Mouse (Mus musculus) urinary bladder, postnatal 36 days (tissue): ENCODE measurements around the gene Dnmt3c.
A peak's percentile ranks its signal among the peaks of the same experiment; 100 is the strongest.
"Not testable (repeated sequence)": the region's sequence is repeated elsewhere in the genome, so short reads cannot be mapped to it uniquely, and the experiment has no call there.

Source experiments
- DNase-seq, 2 experiments: peaks; one replicate each; pipeline ENCODE4 v3.0.0; 2022; ENCODE audit warnings: low spot score in 2 of 2, mixed read lengths in 1 of 2

Gene Dnmt3c

DNA sequence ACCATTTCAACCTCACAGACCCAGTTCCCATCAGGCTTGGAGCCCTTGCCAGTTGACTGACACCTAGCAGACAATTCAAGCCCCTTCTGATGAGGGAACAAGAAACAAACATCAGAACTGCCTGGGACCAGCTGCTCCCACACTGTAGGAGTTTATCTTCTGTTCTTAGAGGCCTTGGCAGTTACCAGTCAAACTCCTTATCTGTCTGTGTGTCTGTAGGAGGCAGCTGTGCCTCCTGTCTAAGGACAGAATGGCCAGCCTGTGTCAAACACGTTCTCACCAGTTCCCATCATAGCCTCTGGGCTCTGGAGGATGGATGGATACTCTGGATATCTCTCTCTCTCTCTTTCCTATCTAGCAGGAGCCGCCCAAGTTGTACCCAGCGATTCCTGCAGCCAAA, 21.4 kb downstream of the Dnmt3c start:
- not testable (repeated sequence) for DNase-seq

DNA sequence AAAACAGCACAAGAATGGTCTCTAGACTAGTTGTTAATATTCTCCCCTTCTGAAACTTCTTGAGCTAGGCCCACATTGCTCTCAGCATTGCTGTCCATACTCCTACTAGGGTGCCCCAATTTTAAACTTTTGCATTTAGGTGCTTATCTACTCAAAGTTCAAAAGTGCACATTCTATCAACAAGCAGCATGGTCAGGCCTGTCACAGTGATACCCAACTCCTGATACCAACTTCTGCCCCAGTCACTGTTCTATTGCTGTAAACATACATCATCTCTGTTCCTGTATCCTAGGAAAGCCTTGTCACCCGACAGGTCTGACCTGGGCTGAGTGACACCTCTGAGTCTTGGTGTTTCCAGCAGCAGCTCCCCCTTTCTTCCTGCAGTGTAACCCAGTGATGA, 26.6 kb downstream of the Dnmt3c start:
- DNase-seq, result no peak

DNA sequence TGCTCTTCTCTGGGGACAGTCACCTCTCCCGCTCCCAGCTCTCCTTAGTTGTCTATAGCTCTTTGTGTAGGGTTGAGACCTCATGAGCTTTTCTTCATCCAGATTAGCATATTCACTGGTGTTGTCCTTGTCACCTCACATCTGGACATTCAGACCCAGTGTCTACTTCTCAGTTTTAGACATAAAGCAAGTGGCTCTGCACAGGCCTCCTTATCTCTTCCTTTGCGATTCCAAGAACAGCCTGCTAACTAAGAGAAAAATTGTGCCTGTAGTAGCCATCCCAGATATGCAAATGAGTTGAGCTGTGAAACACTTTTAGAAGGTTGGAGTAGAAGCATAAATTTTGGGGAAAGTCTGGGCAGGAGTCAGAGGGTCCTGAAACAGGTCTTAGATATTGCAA, 28.0 kb downstream of the Dnmt3c start:
- DNase-seq, result no peak

DNA sequence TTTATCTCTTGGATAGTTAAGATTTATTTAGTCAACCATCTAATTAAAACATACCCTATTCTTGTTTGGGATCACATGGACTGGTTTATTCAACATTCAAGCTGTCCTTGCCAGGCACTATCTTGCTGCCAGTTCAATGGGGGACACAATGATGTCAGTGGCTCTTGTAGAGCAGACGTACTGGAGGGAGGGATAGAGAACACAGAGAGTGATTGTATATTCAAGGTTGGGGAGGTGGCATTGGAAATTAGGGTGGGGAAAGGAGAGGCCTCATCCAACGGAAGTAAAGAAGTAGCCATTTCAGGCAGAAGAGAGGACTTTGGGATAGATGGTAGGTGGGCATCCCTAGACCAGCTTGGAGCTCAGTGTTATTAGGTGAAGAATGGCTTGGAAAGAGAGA, 28.4 kb downstream of the Dnmt3c start:
- DNase-seq, result no peak

DNA sequence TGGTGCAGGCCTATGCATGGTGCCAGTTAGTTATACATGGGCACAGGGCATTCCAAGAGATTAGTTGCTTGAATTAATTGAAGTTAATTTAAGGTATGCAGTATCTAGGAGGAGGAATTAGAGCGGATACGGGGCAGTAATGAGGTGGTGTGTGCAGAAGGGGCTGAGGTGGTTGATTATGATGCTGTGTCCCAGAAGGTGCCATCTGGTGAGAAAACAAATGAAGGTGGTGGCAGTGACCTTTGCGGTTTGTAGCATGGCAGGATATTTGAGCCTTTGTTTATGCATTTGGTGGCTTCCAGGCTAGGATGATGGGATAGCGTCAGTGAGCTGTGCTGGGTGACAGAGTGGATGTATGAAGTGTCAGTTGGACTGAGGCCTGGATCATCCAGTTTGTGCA, 28.8 kb downstream of the Dnmt3c start:
- no peak for DNase-seq

DNA sequence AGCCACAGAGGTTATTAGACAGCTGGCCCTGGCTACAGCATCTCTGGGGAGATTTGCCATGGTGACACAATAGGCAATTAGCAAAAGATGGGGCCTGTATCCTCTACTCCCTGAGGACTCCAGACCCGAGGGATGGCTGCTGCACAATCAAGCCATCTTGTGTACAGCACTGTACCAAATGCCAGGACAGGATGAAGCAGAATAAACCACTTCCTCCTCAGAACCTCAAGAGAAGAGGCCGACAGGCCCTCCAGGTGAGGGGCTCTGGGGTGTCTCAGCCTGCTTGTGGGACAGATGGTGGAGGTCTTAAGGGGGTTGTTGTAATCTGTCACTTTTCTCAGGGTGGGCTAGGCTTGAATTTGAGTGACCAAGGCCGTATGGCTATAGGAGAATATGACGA, 37.6 kb downstream of the Dnmt3c start:
- no peak for DNase-seq

DNA sequence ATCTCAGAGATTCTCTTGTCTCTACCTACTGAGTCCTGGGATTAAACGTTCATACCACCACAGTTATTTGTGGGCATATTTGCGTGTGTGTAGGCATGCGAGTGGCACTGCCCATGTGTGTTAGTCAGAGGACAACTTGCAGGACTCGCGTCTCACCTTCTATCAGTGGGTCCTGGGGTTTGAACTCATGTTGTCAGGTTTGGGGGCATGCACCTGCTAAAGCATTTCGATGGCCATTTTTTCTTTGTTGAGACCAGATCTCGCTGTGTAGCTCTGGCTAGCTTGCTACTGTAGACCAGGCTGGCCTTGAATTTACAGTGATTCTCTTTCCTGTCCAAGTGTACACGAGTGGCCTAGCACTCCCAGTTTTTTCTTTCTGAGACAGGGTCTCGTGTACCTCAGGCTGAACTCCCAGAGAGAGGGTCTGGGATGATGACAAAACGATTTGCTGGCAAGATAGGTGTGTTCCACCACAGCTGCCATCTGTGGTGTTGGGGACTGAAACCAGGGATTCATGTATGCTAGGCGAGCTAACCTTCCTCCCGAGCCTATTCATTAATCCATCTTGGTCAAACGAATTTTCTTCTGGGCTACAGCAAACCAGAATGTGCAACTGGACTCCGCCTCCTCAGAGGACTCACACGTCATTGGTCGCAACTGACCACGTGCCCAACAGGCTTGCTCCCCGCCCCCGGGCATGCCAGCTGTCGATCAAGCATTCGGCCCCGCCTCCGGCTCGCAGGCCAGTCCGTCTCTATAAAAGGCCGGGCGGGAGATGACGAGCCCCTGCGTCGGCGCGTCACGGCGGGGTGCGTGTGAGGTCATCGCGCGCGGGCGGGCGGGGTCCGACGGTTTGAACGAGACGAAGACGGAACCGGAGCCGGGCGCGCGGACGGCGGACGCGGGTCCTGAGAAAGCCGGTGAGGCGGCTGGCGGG, 44.3 kb downstream of the Dnmt3c start, which contains the start of gene Mapre1:
Gene Mapre1 (plus strand): TSS at position 775 of the 937 bp plus-strand sequence.
- DNase-seq, result peak; percentile 99 to 100

DNA sequence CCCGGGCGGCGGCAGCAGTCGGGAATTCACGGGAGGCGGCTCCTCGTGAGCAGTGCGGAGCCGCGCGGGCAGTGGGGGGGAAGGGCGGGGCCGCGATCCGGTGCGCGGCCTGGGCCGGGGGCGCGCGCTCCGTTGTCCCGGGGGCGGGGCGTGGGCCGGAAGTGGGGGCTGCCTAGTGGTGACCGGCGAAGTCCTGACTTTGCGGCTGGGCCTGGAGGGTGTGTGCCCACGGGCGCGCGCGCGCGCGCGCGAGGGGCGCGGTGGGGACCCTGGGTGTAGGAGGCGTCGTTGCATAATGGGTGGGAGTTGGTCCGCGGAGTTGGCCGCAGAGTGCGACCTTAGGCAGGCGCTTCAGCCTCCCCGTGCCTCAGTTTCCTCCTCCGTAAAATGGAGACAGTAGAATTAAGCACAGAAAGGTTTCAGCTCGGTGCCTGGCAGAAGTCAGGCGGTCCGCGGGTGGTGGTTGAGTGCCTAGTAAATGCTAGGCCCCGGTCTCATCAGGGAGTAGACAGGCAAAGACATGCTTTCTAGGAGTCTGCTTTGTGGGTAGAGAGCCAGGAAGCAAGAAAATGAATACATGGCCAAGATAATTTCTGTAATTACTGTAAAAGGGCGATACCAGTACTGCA, 45.1 kb downstream of the Dnmt3c start:
- DNase-seq, result no peak

DNA sequence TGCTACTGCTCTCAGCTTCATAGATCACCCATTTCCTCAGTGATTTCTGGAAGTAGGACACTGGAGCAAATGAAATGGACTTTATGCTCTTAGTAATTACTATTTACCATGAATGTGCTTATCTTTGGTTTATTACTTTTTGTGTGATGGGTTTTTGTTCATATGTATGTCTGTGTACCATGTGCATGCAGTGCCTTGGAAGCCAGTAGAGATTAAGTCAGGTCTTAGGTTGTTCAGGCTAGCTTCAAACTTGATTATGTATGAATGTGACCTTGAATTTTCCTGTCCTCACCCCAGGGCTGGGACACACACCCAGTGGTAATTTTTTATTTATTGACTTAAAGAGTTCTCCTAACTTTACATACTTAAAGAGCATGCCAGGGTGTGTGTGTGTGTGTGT, 51.5 kb downstream of the Dnmt3c start:
- DNase-seq, result no peak

DNA sequence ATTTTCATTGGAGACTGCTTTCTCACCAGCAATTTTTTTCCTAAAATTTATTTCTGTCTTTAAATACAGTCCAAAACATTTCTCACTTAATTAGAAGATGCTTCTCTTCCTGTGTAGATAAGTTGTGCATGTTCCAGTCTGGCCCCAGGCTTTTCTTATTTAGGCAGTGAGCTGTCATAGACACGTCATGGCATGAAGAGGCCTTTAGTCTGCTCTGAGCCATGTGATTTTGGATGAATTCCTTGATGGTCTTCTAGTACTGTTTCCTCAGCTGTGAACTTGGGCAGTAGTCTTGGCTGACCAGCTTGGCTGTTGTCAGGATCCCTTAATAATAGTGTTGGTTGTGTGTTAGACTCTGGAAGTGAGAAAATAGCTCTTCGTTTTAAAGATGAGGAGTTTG, 53.9 kb downstream of the Dnmt3c start:
- no peak for DNase-seq

DNA sequence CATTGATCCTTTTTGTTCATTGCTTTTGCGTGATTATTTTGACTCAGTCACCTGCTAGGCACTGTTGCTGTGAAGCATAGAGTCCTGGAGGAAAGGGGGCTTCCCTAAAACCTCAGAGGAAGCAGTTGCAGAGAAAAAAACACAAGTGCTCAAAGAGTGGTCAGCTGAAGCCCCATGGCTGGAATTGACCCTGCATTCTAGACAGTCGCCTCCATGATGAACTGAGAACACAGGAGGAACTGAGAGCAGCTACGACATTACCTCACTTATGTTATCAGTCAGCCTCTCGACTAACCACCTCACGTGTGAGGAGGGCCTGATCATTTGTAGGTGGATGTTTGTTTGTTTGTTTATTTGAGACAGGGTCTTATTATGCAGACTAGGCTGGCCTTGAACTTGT, 65.7 kb downstream of the Dnmt3c start:
- no peak for DNase-seq

DNA sequence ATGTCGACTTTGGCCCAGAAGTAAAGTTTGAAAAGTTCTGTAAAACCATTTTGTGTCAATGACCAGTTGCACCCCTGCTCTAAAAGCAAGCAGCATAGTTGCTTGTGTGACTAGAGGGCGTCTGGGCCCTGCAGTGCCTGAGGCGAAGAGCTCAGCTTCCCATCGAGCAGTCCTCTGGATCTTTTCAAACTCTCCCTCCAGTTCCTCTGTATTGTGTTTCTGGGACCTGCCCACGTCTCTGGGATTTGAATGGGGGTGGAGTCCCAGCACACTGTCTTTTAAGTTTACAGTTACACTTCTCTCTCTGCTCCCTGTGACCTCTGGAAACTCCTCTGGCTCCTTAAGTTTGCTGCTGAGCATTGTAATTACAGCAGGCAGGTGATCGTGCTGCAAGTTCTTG, 71.0 kb downstream of the Dnmt3c start:
- no peak for DNase-seq

DNA sequence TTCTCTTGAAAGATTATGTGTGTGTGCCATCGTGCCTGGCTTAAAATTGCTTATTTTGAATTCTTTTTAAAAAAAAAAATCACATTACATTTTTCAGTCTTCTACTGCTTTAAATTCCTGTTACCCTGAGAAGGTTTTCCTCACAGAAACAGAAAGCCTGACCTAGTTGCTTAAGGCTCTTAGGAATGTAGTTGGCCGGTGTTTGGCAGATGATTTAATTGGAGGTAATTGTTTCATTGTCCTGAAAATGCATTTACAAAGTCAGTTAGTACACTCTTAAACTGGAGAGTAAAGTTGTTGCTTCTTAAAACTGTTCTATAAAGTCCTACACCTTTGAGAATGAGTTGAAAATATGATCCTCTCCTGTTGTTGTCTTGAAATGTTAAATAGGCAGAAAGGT, 72.4 kb downstream of the Dnmt3c start:
- no peak for DNase-seq

DNA sequence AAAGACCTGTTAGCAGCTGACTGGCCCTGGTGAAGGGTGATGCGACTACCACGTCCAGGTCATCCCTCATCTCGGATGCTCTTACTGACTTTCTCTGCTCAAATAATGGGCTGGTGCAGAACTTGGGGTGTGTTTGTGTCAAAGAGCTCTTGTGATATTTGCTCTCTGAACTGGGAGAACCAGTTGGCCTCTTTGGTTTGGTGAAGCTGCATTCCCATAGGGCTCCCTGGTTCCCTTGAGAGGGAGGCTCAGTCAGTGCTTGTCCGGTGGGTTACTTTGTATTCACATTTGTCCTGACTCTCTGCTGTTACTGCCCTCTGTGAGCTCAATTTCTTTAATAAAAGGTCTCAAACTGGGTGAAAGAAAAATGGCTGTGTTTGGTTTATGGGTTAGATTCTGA, 76.5 kb downstream of the Dnmt3c start:
- DNase-seq, result no peak

DNA sequence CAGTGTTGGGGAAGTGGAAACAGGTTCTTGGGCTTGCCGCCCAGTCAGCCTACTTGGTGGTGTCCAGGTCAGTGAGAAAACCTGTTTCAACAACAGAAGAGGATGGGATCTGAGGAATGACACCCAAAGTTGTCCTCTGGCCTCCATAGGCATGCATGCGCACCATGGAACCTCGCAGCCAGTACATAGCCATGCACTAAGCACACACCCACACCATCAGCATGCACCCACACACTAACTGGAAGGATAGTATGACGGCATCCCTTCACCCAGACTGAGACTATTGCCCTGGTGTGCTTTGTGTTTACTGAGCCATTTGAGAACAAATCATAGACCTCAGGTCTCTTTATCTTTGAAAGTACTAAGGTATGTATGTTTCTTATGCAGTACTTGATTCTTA, 79.0 kb downstream of the Dnmt3c start:
- no peak for DNase-seq

DNA sequence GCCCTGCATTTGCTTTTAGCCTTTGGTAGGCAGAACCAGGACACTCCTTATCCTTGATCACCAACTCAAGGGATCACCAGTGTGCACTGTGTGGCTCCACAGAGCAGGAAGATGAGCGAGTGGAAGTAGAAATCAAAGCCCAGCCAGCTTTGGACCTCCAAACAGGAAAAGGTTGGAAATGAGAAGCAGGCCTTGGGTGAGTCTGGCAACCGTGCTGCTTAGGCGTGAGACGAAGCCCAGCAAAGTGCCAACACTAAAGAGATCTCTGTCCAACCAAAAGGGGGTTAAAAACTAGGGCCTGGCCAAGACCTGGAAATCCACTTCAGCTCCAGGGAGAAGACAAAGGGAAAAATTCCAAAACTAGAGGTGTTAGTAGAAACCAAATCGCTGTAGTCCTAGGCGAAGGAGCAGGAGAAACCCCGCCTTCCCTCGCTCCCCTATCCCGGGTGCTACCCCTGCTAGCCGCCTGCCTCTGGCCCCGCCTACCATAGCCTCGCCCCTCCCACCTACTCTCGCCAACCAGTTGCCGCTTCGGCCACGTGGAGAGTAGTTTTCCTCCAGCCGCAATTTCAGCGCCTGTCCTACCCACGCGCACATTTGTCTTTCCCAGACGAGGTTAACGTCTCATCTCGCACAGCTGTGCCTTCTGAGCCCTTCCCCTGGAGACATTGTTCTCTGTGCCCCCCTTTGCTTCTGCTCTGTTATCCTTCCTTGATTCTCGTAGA, 82.3 kb downstream of the Dnmt3c start:
- peak; percentile 71 to 82 for DNase-seq
